Mouse (Mus musculus) kidney, embryonic 16.5 days (tissue): ENCODE results near the gene Sel1l3. TPM values are rescaled to one million over a fixed set of nuclear protein-coding genes. Genes with fewer than 3 reads are reported as not detected.

Source experiments
- ATAC-seq: fragments of 200-750 bp; cut with Nextera tagmentation; 2 replicates; pipeline ENCODE4 v1.8.0; 2017; ENCODE audit warnings: moderate TSS enrichment; ENCODE audit not compliant: low FRiP score, low TSS enrichment
- H3K27ac ChIP-seq: fragments of 300-500 bp; sonication (generic); 2 replicates; pipeline ENCODE4 v1.5.1; 2014; ENCODE audit warnings: low read length
- H3K27me3 ChIP-seq: fragments of 300-500 bp; sonication (generic); 2 replicates; pipeline ENCODE4 v1.6.1; 2014; ENCODE audit warnings: low read length, control low read depth, mixed read lengths; ENCODE audit not compliant: insufficient read depth
- H3K36me3 ChIP-seq: fragments of 300-500 bp; sonication (generic); 2 replicates; pipeline ENCODE4 v1.6.1; 2014; ENCODE audit warnings: low read length, control low read depth, mixed read lengths; ENCODE audit not compliant: insufficient read depth
- H3K4me1 ChIP-seq: fragments of 300-500 bp; sonication (generic); 2 replicates; pipeline ENCODE4 v1.6.1; 2014; ENCODE audit warnings: low read length, control low read depth, mixed read lengths; ENCODE audit not compliant: insufficient read depth
- H3K4me2 ChIP-seq: fragments of 300-500 bp; sonication (generic); replicated peaks from 2 replicates; pipeline ENCODE4 v1.6.1; 2014; ENCODE audit warnings: low read depth, low read length
- H3K4me3 ChIP-seq: fragments of 300-500 bp; sonication (generic); 2 replicates; pipeline ENCODE4 v1.5.1; 2014; ENCODE audit warnings: mild to moderate bottlenecking, low read length
- H3K9ac ChIP-seq: fragments of 300-500 bp; sonication (generic); replicated peaks from 2 replicates; pipeline ENCODE4 v1.6.1; 2014; ENCODE audit warnings: low read length
- H3K9me3 ChIP-seq: fragments of 300-500 bp; sonication (generic); 2 replicates; pipeline ENCODE4 v1.6.1; 2016; ENCODE audit warnings: low read length, control low read depth
- WGBS: fragments of 180-500 bp; shearing (Covaris S2); extraction: QIAGEN DNeasy Blood & Tissue Kit; methylation state at CpG from one replicate; pipeline ENCODE4 v1.1.7; 2014; 5-methylcytosine and 5-hydroxymethylcytosine counted together
- polyA plus RNA-seq: library from polyadenylated mRNA; unstranded; fragments of >200 nt; fragmentation: Nextera tagmentation; extraction: Ambion mirVana; gene quantifications from 2 replicates; pipeline ENCODE4 v1.2.1, GENCODE M21; 2015

Gene Sel1l3
- polyA plus RNA-seq, 1 experiment from 2014 or later = 18.9 TPM

DNA sequence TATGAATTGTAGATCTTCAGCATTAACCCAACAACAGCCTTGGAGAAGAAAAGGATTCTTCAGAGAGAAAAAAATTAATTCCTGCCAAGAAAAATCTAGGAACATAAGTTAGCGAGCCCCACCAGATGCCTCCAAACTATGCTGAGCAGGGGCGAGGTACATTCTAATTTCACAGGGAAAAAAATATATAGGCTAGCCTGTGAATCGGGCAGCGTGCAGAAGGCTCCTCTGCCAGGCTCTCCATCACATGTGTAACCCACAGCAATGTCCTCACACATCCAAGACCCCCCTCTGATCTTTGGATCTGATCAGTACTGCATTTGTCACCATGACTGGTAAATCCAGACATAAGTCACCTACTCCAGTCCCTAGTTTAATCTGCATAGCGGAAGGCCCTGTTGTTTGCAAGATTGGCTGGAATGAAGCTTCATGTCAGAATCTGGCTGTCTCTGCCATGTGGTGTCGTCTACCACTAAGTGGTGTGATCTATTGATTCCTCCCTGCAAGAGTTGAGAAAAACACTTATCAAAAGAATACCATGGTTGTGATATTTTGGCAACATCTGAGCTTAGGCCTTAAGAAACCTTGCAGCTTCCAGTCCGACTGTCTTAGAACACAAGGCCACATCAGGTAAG, 29.3 kb upstream of the Sel1l3 start:
- H3K9me3 ChIP-seq = no peaks in the 10 kb centered on the region

GRCm38 (mm10) chr5:53241963-53242362, 28.2 kb upstream of the Sel1l3 start:
- Histone ChIP-seq H3K27ac (no peak overlapping the region), H3K4me2 (no peak overlapping the region), H3K4me3 (no peak overlapping the region), H3K9ac (no peak overlapping the region), H3K9me3 (no peaks in the 10 kb centered on the region), H3K27me3 (no peaks in the 10 kb centered on the region), H3K4me1 (0 out of 2 replicates have a peak, but pooled peaks cover 3% of the 10 kb centered on the region), H3K36me3 (no peaks in the 10 kb centered on the region)
- ATAC-seq = no peak
- WGBS = 66% methylated on average over 5 of the region's 5 CpGs

More for the DNA sequence above, 29.3 kb upstream of the Sel1l3 start:
- H3K4me1 ChIP-seq = 0 out of 2 replicates have a peak, but pooled peaks cover 3% of the 10 kb centered on the region
- 90% methylated on average over 7 of the region's 7 CpGs for WGBS
- H3K27ac ChIP-seq = no peak overlapping the region
- no peak overlapping the region for H3K9ac ChIP-seq
- H3K36me3 ChIP-seq = no peaks in the 10 kb centered on the region
- H3K4me3 ChIP-seq = no peak overlapping the region
- ATAC-seq = no peak
- H3K27me3 ChIP-seq = no peaks in the 10 kb centered on the region
- no peak overlapping the region for H3K4me2 ChIP-seq

GRCm38 (mm10) chr5:53241109-53241508, 27.4 kb upstream of the Sel1l3 start:
- H3K27me3 ChIP-seq = no peaks in the 10 kb centered on the region
- H3K9me3 ChIP-seq = no peaks in the 10 kb centered on the region
- no peak overlapping the region for H3K4me2 ChIP-seq
- no peak overlapping the region for H3K27ac ChIP-seq
- 57% methylated on average over 2 of the region's 2 CpGs for WGBS
- H3K9ac ChIP-seq = no peak overlapping the region
- H3K36me3 ChIP-seq = no peaks in the 10 kb centered on the region
- no peak overlapping the region for H3K4me3 ChIP-seq
- 0 out of 2 replicates have a peak, but pooled peaks cover 3% of the 10 kb centered on the region for H3K4me1 ChIP-seq
- ATAC-seq = peak; percentile 68

DNA sequence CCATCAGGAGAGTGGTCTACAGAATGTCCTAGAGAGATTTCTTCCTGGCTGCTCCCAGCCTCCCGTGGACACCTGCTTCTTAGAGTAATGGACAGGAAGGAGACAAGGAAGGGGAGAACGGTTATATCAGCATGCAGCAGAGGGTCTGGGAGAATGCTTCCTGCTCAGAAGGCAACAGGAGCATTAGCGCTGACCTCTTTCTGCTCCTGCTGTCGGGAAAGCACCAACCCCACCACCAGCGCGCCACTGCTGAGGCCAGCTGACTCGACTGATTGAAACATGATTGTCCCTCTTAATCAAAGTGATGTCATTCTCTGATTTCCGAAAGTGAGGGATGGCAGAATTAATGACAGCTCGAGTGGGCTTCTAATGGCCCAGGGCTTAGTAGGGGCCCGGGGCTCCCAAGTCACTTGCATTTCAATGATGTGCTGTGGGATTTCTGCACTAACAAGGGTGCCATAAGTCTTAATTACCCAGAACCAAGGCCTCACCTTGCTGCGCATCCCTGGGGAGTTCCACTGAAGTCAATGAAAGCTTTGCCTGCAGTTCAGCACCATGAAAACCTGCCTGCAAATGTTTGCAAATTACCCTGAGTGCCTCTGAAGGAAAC, 26.2 kb upstream of the Sel1l3 start:
- Histone ChIP-seq H3K9me3 (no peaks in the 10 kb centered on the region), H3K36me3 (no peaks in the 10 kb centered on the region), H3K27ac (no peak overlapping the region), H3K4me3 (no peak overlapping the region), H3K4me2 (no peak overlapping the region), H3K4me1 (peaks cover 11% of the 10 kb centered on the region), H3K9ac (no peak overlapping the region), H3K27me3 (no peaks in the 10 kb centered on the region)
- ATAC-seq = no peak
- 29% methylated on average over 11 of the region's 11 CpGs for WGBS

DNA sequence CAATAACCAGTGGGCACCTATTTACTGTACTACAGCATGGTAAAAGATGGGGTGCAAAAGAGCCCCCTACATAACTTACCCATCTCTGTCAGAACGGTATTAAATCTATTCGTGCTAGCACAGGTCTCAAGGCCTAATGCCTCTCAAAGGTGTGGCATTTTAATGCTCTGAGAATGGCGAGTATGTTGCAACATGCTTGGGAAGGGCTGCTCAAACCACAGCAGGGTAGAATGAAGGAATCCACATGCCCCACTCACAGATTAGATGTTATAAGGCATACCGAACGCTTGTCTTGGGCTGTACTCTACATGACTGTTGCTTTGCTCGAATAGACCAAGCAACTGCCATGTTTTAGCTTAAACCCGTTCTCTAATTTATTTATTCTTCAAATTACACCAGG, 25.5 kb upstream of the Sel1l3 start:
- H3K27ac ChIP-seq = no peak overlapping the region
- no peaks in the 10 kb centered on the region for H3K36me3 ChIP-seq
- H3K27me3 ChIP-seq = no peaks in the 10 kb centered on the region
- no peaks in the 10 kb centered on the region for H3K9me3 ChIP-seq
- H3K9ac ChIP-seq = no peak overlapping the region
- no peak for ATAC-seq
- 90% methylated on average over 7 of the region's 7 CpGs for WGBS
- H3K4me2 ChIP-seq = no peak overlapping the region
- peaks cover 11% of the 10 kb centered on the region for H3K4me1 ChIP-seq
- no peak overlapping the region for H3K4me3 ChIP-seq

GRCm38 (mm10) chr5:53238761-53239160, 25.0 kb upstream of the Sel1l3 start:
- WGBS = 87% methylated on average over 7 of the region's 7 CpGs
- Histone ChIP-seq H3K9ac (no peak overlapping the region), H3K27me3 (no peaks in the 10 kb centered on the region), H3K36me3 (no peaks in the 10 kb centered on the region), H3K4me2 (no peak overlapping the region), H3K4me1 (peaks cover 11% of the 10 kb centered on the region), H3K9me3 (no peaks in the 10 kb centered on the region), H3K27ac (no peak overlapping the region), H3K4me3 (no peak overlapping the region)
- ATAC-seq = no peak

- no peak overlapping the region for H3K4me2 ChIP-seq
- H3K36me3 ChIP-seq = no peaks in the 10 kb centered on the region
- H3K4me1 ChIP-seq = peaks cover 9% of the 10 kb centered on the region
- H3K9me3 ChIP-seq = no peaks in the 10 kb centered on the region
- H3K9ac ChIP-seq = no peak overlapping the region
- H3K27ac ChIP-seq = no peak overlapping the region
- no peak for ATAC-seq
- WGBS = 84% methylated on average over 7 of the region's 8 CpGs
- no peak overlapping the region for H3K4me3 ChIP-seq
- H3K27me3 ChIP-seq = no peaks in the 10 kb centered on the region
These were observed 23.0 kb upstream of the Sel1l3 start for GRCm38 (mm10) chr5:53236749-53237148.

DNA sequence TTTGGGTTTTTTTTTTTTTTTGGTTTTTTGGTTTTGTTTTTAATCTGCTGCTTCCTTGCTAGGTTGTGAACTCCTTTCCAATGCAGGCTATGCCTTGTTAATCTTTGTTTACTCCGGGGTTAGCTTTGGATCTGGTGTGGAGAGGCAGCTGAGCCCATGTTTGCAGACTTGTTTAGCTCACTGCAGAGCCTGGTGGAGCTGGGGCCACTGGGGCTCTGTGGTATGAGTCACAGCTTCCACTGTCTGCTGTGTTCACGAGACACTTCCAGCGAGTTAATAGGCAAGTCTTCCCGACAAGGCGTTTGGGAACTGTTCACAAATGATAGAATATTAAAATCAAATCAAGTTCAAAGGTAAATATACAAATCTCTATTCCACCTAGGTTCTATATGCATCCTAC, 22.4 kb upstream of the Sel1l3 start:
- H3K9ac ChIP-seq = no peak overlapping the region
- H3K36me3 ChIP-seq = no peaks in the 10 kb centered on the region
- WGBS = 29% methylated on average over 5 of the region's 5 CpGs
- no peak overlapping the region for H3K4me3 ChIP-seq
- H3K27ac ChIP-seq = peak overlapping the region; percentile 20; the same call in 1 of the 2 replicates
- H3K9me3 ChIP-seq = no peaks in the 10 kb centered on the region
- H3K4me2 ChIP-seq = no peak overlapping the region
- H3K4me1 ChIP-seq = peaks cover 13% of the 10 kb centered on the region
- peak; percentile 50; the same call in 1 of the 2 replicates for ATAC-seq
- H3K27me3 ChIP-seq = no peaks in the 10 kb centered on the region

DNA sequence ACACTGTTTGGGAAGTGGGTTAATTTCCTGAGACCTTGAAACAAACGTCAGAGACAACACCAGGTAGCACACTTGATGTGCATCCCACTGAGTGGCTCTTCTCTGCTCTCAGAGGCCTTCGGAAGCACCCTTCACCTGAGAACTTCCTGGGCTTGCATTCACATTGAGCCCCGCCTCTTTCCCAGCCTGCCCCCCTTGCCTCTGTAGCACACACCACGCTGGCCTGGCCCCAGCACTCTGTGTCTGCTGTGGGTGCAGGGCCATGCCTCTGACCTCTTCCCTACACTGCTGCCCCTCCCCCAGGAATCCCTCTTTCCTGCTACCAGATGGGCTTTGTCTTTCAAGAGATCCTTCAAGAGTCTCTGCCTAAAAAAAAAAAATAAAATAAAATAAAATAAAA, 21.8 kb upstream of the Sel1l3 start:
- H3K9me3 ChIP-seq = no peaks in the 10 kb centered on the region
- ATAC-seq = peak; percentile 81
- no peaks in the 10 kb centered on the region for H3K27me3 ChIP-seq
- no peak overlapping the region for H3K4me2 ChIP-seq
- H3K9ac ChIP-seq = no peak overlapping the region
- peaks cover 13% of the 10 kb centered on the region for H3K4me1 ChIP-seq
- no peak overlapping the region for H3K4me3 ChIP-seq
- H3K27ac ChIP-seq = no peak overlapping the region
- 10% methylated on average over 4 of the region's 4 CpGs for WGBS
- no peaks in the 10 kb centered on the region for H3K36me3 ChIP-seq

DNA sequence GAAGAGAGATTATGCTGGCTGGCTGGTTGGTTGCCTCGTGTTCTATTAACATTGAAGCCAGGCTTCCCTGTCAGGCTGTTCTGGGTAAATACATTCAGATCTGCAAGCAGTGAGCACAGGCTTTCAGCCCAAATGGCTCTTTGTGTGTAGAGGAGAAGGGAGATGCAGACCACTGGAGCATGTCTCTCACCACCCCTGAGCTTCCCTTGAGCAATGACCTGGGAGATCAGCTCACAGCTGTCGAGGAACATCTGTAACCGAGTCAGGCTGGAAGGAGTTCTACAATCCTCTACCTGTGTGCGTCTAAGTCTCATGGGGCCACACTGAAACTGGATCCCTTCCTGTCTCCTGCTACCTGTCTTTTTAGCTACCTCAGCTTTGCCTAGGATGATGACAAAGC, 16.8 kb upstream of the Sel1l3 start:
- Histone ChIP-seq H3K9ac (no peak overlapping the region), H3K4me1 (peaks cover 14% of the 10 kb centered on the region), H3K4me3 (no peak overlapping the region), H3K36me3 (no peaks in the 10 kb centered on the region), H3K27ac (peak overlapping the region; percentile 74), H3K4me2 (no peak overlapping the region), H3K27me3 (no peaks in the 10 kb centered on the region), H3K9me3 (no peaks in the 10 kb centered on the region)
- WGBS = 37% methylated on average over 4 of the region's 4 CpGs
- ATAC-seq = peak; percentile 91
